Mouse (Mus musculus): Measurements from ENCODE around the gene Nptx1. TPM values are rescaled to one million over a fixed set of nuclear protein-coding genes. Genes with fewer than 3 reads are reported as not detected.

Nptx1 gene
- polyA plus RNA-seq, 1 experiment from 2014 or later: not detected

DNA sequence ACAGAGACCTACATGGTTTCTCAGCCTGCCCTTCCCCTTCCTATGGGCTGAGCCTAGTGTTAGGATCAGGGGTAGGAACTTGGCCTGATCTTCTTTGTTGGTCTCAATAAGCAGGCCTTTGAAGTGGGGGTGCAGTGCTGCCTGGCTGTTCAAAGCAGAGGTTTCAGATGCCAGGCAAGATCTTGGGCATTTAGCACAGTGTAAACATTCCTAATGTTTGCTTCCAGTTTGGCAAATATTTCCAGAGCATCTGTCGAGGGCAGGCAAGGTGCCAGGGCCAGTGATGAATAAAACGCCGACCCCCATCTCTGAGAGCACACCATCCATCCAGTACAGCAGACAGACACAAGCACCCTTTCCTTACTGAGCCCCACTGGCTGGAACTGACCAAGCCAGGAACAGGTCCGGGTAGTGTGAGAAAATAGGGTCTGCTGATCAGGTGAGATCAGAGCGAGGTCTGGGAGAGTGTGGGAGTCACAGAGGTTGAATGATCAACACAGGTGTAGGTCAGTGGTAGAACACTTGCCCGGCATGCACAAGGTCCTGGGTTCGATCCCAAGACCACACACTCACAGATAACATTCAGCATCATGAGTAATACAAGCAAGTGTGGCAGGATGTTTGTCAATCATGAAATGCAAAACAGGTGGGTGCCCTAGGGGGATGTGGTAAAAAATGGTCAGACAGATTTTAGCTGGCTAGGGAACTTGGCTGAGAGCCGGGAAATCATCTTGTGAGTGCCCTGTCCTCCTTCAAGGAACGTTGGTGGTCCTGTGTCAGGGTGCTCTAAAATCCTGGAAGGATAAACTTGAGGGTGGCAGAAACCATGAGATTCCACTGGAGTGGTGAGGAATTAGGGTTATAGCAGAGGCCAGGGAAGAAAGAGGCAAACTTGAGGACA is 5.6 kb upstream of the Nptx1 start:
- Histone ChIP-seq H3K9ac (replicated peaks) (no peak overlapping the region), H3K9me3 (ENCODE audit: low read length) (no peaks in the 10 kb centered on the region), H3K36me3 (replicated peaks; ENCODE audit: insufficient read depth, low read length) (no peaks in the 10 kb centered on the region), H3K4me2 (ENCODE audit: low read depth, low read length) (0 out of 2 replicates have a peak overlapping the region, but pooled peaks have one; percentile 13), H3K27ac (ENCODE audit: low read depth) (no peak overlapping the region), H3K27me3 (ENCODE audit: insufficient read depth, low read length) (peaks cover 29% of the 10 kb centered on the region), H3K4me1 (ENCODE audit: insufficient read depth) (peaks cover 24% of the 10 kb centered on the region), H3K4me3 (ENCODE audit: low read depth, low read length) (no peak overlapping the region)
- DNase-seq (no peak), ATAC-seq (no peak)
- no peak for TF ChIP-seq CTCF (IDR thresholded peaks at IDR 0.05; ENCODE audit: low read depth)
- 56% methylated on average over 9 of the region's 9 CpGs for WGBS (ENCODE audit: insufficient replicate concordance)

DNA sequence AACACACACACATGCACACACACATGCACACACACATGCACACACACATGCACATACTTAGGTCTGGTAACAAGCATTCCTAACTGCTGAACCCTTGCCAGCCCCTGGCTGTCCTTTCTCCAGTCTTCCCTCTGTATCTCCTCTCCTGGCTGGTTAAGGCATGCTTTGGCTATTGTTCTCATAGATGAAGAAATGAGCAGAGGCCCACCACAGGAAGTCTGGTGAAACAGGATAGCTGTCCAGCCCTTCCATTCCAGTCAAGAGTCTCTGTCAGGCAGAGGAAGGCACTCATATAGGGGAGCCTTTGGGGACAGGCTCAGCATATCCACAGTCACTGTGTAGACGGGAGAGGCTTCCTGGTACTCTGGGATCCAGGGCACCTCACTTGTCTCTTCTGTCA is 4.7 kb upstream of the Nptx1 start:
- H3K9me3 ChIP-seq (ENCODE audit: low read length): no peaks in the 10 kb centered on the region
- H3K27ac ChIP-seq (ENCODE audit: low read depth): no peak overlapping the region
- 0 out of 2 replicates have a peak overlapping the region, but pooled peaks have one; percentile 13 for H3K4me2 ChIP-seq (ENCODE audit: low read depth, low read length)
- peaks cover 32% of the 10 kb centered on the region for H3K4me1 ChIP-seq (ENCODE audit: insufficient read depth)
- DNase-seq (no peak), ATAC-seq (0 out of 2 replicates have a peak, but pooled peaks have one; percentile 21)
- WGBS (ENCODE audit: insufficient replicate concordance): 10% methylated on average over 1 of the region's 1 CpGs
- H3K27me3 ChIP-seq (ENCODE audit: insufficient read depth, low read length): peaks cover 34% of the 10 kb centered on the region
- no peak overlapping the region for H3K9ac ChIP-seq (replicated peaks)
- no peak overlapping the region for H3K4me3 ChIP-seq (ENCODE audit: low read depth, low read length)
- H3K36me3 ChIP-seq (replicated peaks; ENCODE audit: insufficient read depth, low read length): no peaks in the 10 kb centered on the region
- TF ChIP-seq CTCF (IDR thresholded peaks at IDR 0.05; ENCODE audit: low read depth) (no peak), EP300 (IDR thresholded peaks at IDR 0.05; ENCODE audit: low read depth) (no peak)

GRCm38 (mm10) chr11:119551468-119551867 is 3.9 kb upstream of the Nptx1 start:
- H3K4me1 ChIP-seq (ENCODE audit: insufficient read depth): peaks cover 39% of the 10 kb centered on the region
- peaks cover 43% of the 10 kb centered on the region for H3K27me3 ChIP-seq (ENCODE audit: insufficient read depth, low read length)
- H3K9ac ChIP-seq (replicated peaks): no peak overlapping the region
- DNase-seq: no peak
- no peak for ATAC-seq
- TF ChIP-seq EP300 (IDR thresholded peaks at IDR 0.05; ENCODE audit: low read depth): no peak
- no peak for TF ChIP-seq CTCF (IDR thresholded peaks at IDR 0.05; ENCODE audit: low read depth)
- no peak overlapping the region for H3K4me2 ChIP-seq (ENCODE audit: low read depth, low read length)
- no peaks in the 10 kb centered on the region for H3K36me3 ChIP-seq (replicated peaks; ENCODE audit: insufficient read depth, low read length)
- 51% methylated on average over 3 of the region's 3 CpGs for WGBS (ENCODE audit: insufficient replicate concordance)
- no peak overlapping the region for H3K27ac ChIP-seq (ENCODE audit: low read depth)
- no peak overlapping the region for H3K4me3 ChIP-seq (ENCODE audit: low read depth, low read length)
- H3K9me3 ChIP-seq (ENCODE audit: low read length): no peaks in the 10 kb centered on the region

GRCm38 (mm10) chr11:119550546-119551335 is 3.2 kb upstream of the Nptx1 start:
- Histone ChIP-seq H3K4me1 (ENCODE audit: insufficient read depth) (peaks cover 39% of the 10 kb centered on the region), H3K4me3 (ENCODE audit: low read depth, low read length) (no peak overlapping the region), H3K9me3 (ENCODE audit: low read length) (no peaks in the 10 kb centered on the region), H3K36me3 (replicated peaks; ENCODE audit: insufficient read depth, low read length) (no peaks in the 10 kb centered on the region), H3K27ac (ENCODE audit: low read depth) (no peak overlapping the region), H3K4me2 (ENCODE audit: low read depth, low read length) (no peak overlapping the region), H3K27me3 (ENCODE audit: insufficient read depth, low read length) (peaks cover 50% of the 10 kb centered on the region), H3K9ac (replicated peaks) (no peak overlapping the region)
- ATAC-seq: no peak
- TF ChIP-seq CTCF (IDR thresholded peaks at IDR 0.05; ENCODE audit: low read depth) (no peak), EP300 (IDR thresholded peaks at IDR 0.05; ENCODE audit: low read depth) (no peak)
- DNase-seq: no peak
- WGBS (ENCODE audit: insufficient replicate concordance): 58% methylated on average over 10 of the region's 10 CpGs

GRCm38 (mm10) chr11:119549371-119549811 is 1.8 kb upstream of the Nptx1 start:
- no peak for ATAC-seq
- H3K27ac ChIP-seq (ENCODE audit: low read depth): no peak overlapping the region
- peaks cover 59% of the 10 kb centered on the region for H3K27me3 ChIP-seq (ENCODE audit: insufficient read depth, low read length)
- peak overlapping the region; percentile 79 for H3K4me2 ChIP-seq (ENCODE audit: low read depth, low read length)
- no peak overlapping the region for H3K9ac ChIP-seq (replicated peaks)
- TF ChIP-seq CTCF (IDR thresholded peaks at IDR 0.05; ENCODE audit: low read depth) (no peak), EP300 (IDR thresholded peaks at IDR 0.05; ENCODE audit: low read depth) (no peak)
- no peaks in the 10 kb centered on the region for H3K9me3 ChIP-seq (ENCODE audit: low read length)
- DNase-seq: no peak
- H3K36me3 ChIP-seq (replicated peaks; ENCODE audit: insufficient read depth, low read length): no peaks in the 10 kb centered on the region
- H3K4me1 ChIP-seq (ENCODE audit: insufficient read depth): peaks cover 39% of the 10 kb centered on the region
- 2% methylated on average over 39 of the region's 43 CpGs for WGBS (ENCODE audit: insufficient replicate concordance)
- peak overlapping the region; percentile 31; the same call in 1 of the 2 replicates for H3K4me3 ChIP-seq (ENCODE audit: low read depth, low read length)

Data from liver, postnatal 0 days (tissue).